Mouse (Mus musculus) C2C12 (cell line): Measurements from ENCODE around the gene C2cd6. TPM values are rescaled to one million over a fixed set of nuclear protein-coding genes. Genes with fewer than 3 reads are reported as not detected.

Source experiments
- H3K27me3 ChIP-seq: one replicate; pipeline ENCODE4 v1.6.1; 2011; ENCODE audit not compliant: control insufficient read depth, insufficient read depth, insufficient read length
- H3K36me3 ChIP-seq: one replicate; pipeline ENCODE4 v1.6.1; 2011; ENCODE audit not compliant: control insufficient read depth, insufficient read depth
- H3K4me3 ChIP-seq: one replicate; pipeline ENCODE4 v1.5.1; 2011; ENCODE audit warnings: mild to moderate bottlenecking, control low read depth; ENCODE audit not compliant: poor library complexity, insufficient read depth, severe bottlenecking
- H3K79me2 ChIP-seq: one replicate; pipeline ENCODE4 v1.6.1; 2011; ENCODE audit not compliant: control insufficient read depth, insufficient read depth
- H3K79me3 ChIP-seq: one replicate; pipeline ENCODE4 v1.6.1; 2011; ENCODE audit warnings: low read depth, control low read depth
- H3ac ChIP-seq: one replicate; pipeline ENCODE3; 2011; ENCODE audit warnings: low read depth; ENCODE audit not compliant: control insufficient read depth, insufficient read length
- CEBPB ChIP-seq: IDR thresholded peaks from one replicate; pipeline ENCODE4 v1.6.1; 2011; ENCODE audit warnings: low read depth, mild to moderate bottlenecking, control low read depth, moderate library complexity
- CTCF ChIP-seq: IDR thresholded peaks from one replicate; pipeline ENCODE4 v1.5.1; 2011; ENCODE audit not compliant: control insufficient read depth, insufficient read depth, insufficient read length
- FOSL1 ChIP-seq: IDR thresholded peaks from one replicate; pipeline ENCODE4 v1.8.0; 2011; ENCODE audit warnings: mild to moderate bottlenecking, low read length; ENCODE audit not compliant: poor library complexity, insufficient read depth, severe bottlenecking
- MAX ChIP-seq: IDR thresholded peaks from one replicate; pipeline ENCODE4 v1.6.1; 2011; ENCODE audit warnings: mild to moderate bottlenecking, control low read depth
- MYOD1 ChIP-seq: IDR thresholded peaks from one replicate; pipeline ENCODE4 v1.6.1; 2011; ENCODE audit warnings: low read depth; ENCODE audit not compliant: control insufficient read depth, insufficient read length
- MYOG ChIP-seq: IDR thresholded peaks from one replicate; pipeline ENCODE4 v1.6.1; 2011; ENCODE audit not compliant: control insufficient read depth, insufficient read length; ENCODE audit errors: extremely low read depth
- USF1 ChIP-seq: IDR thresholded peaks from one replicate; pipeline ENCODE4 v1.6.1; 2011; ENCODE audit warnings: low read depth, mild to moderate bottlenecking, control low read depth, moderate library complexity
- long read RNA-seq, 2 experiments: library from polyadenylated mRNA; unstranded; transcript quantifications; one replicate each; pipeline ENCODE4 v2.0.0; 2019 to 2020
- polyA plus RNA-seq: library from polyadenylated mRNA; unstranded; fragments of >200 nt; fragmentation: generic; extraction: Trizol; gene quantifications from one replicate; pipeline ENCODE4 v1.2.1, GENCODE M21; 2012; ENCODE audit warnings: missing spikeins

Gene C2cd6
- not detected for polyA plus RNA-seq
- long read RNA-seq, experiment 1: 0 reads
- long read RNA-seq, experiment 2: 0 reads

DNA sequence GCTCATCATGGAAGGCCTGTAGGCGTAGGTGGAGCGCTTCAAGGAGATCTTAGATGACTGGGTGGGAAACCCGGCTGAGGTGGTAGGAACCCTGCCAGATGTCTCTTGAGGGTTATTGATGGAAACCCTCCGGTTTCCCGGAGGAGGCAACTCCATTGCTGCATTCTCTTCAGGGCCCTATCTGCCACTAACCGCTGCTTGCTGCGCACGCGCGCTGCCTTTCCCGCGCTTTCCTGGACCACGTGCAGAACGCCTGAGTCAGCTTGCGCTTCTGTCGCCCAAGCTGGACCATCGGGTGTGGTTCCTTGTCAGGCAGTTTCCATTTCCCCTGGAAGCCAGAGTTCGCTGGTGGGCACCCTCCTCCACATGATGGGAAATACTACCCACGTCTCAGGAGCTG lies at the start of gene C2cd6:
TSS of gene C2cd6 (minus strand) at position 196 of the 400 bp plus-strand sequence.
- TF ChIP-seq MAX: no peak
- no peak for TF ChIP-seq USF1
- no peak for TF ChIP-seq CEBPB
- TF ChIP-seq MYOD1: no peak
- TF ChIP-seq CTCF: no peak
- no peak for TF ChIP-seq FOSL1
- no peak for TF ChIP-seq MYOG
- Histone ChIP-seq H3ac (no peak within 1 kb of the TSS), H3K27me3 (no peaks in the 10 kb centered on the region)

DNA sequence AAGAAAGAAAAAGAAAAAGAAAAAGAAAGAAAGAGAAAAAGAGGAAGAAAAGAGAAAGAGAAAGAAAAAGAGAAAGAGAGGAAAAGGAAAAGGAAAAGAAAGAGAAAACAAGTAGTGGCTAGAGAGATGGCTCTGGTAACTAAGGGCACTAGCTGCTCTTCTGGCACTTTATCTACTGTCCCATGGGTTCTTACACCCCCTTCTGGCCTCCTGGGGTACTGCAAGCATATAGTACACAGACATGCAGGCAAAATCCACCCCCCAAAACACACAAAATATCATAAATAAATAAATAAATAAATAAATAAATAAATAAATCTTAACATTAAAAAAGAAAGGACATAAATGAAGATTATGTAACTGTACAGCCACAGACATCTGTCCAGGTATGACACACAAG lies 48.1 kb upstream of the C2cd6 start:
- no peak for TF ChIP-seq MYOD1
- TF ChIP-seq CTCF: peak; percentile 28
- TF ChIP-seq MAX: no peak
- no peak for TF ChIP-seq USF1
- no peak overlapping the region for H3K4me3 ChIP-seq
- no peaks in the 10 kb centered on the region for H3K27me3 ChIP-seq
- H3K36me3 ChIP-seq: no peaks in the 10 kb centered on the region
- H3ac ChIP-seq: no peak overlapping the region
- no peaks in the 10 kb centered on the region for H3K79me2 ChIP-seq
- H3K79me3 ChIP-seq: no peaks in the 10 kb centered on the region

More for the DNA sequence above, at the start of gene C2cd6:
- Histone ChIP-seq H3K79me3 (no peaks in the 10 kb centered on the region), H3K79me2 (no peaks in the 10 kb centered on the region), H3K36me3 (peaks cover 4% of the 10 kb centered on the region), H3K4me3 (no peak within 1 kb of the TSS)

DNA sequence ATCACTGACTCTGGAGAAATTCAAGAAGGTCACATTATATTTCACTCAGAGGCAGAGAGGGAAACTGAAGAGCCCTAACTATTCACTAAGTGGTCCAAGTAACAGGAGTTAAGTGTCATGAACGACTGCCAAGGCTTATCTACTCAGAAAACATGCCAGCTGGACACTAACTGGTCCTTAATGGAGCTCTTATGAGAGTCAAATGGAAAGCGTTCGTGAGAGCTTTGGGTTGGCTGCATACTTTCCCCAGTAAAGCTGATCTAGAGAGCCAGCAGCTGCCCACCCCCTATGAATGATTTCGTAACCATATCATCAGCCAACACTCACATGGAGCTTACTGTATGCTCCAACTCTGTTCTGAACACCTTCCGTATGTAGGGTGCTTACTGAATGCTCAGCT lies 39.7 kb upstream of the C2cd6 start:
- Histone ChIP-seq H3K36me3 (no peaks in the 10 kb centered on the region), H3K27me3 (no peaks in the 10 kb centered on the region), H3ac (no peak overlapping the region), H3K79me3 (no peaks in the 10 kb centered on the region), H3K79me2 (no peaks in the 10 kb centered on the region), H3K4me3 (no peak overlapping the region)
- TF ChIP-seq CTCF (no peak), USF1 (no peak), MYOG (no peak), CEBPB (no peak), FOSL1 (no peak), MYOD1 (no peak), MAX (no peak)

DNA sequence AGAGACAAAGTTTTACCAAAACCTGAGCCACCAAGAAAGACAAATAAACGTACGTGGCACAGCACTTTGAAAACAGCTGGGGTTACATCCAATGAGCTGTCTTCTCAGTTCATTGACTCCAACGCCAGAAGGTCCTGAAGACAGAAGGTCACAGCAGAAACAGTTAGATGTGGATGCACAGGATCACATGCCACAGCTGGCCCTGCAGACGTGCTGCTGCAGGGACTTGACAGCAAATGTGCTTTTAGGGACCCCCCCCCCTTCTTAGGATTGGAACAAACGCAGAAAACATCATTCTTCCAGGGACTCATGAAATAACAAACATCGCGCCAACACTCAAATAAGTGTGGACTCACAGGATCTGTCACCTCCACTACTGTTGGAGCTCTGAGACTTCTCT lies 34.2 kb upstream of the C2cd6 start:
- H3K27me3 ChIP-seq: no peaks in the 10 kb centered on the region
- H3ac ChIP-seq: no peak overlapping the region
- TF ChIP-seq MYOD1: no peak
- no peak for TF ChIP-seq MYOG
- no peak for TF ChIP-seq USF1
- TF ChIP-seq CTCF: no peak
- no peak for TF ChIP-seq MAX
- TF ChIP-seq FOSL1: no peak
- TF ChIP-seq CEBPB: no peak
- H3K79me2 ChIP-seq: no peaks in the 10 kb centered on the region
- H3K36me3 ChIP-seq: no peaks in the 10 kb centered on the region
- H3K4me3 ChIP-seq: no peak overlapping the region
- no peaks in the 10 kb centered on the region for H3K79me3 ChIP-seq

DNA sequence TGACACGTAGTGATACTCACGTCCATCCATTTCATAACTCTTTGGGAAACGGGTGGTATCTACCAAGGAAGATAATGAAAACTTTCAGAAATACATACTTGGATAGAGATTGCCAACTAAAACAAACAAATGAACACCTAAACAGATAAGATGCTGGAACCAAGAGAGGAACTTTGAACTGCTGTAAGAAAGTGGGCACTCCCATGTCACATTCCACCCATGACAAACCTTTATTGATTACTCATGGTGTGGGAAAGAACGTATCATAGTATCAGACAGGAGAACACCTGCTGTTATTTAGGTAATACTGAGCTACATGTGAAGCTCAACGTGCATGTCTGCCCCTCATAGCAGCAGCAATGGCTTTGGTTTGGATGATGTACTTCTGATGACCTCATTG lies 30.9 kb upstream of the C2cd6 start:
- no peak overlapping the region for H3ac ChIP-seq
- no peaks in the 10 kb centered on the region for H3K36me3 ChIP-seq
- H3K27me3 ChIP-seq: no peaks in the 10 kb centered on the region
- no peaks in the 10 kb centered on the region for H3K79me2 ChIP-seq
- H3K4me3 ChIP-seq: no peak overlapping the region
- H3K79me3 ChIP-seq: no peaks in the 10 kb centered on the region
- TF ChIP-seq FOSL1: no peak
- no peak for TF ChIP-seq MYOD1
- TF ChIP-seq MAX: no peak
- no peak for TF ChIP-seq MYOG
- no peak for TF ChIP-seq USF1
- no peak for TF ChIP-seq CEBPB
- TF ChIP-seq CTCF: no peak
